Mouse (Mus musculus) central nervous system, embryonic 14 days (tissue): ENCODE measurements around the gene Fshr. TPM values are rescaled to one million over a fixed set of nuclear protein-coding genes. Genes with fewer than 3 reads are reported as not detected.

Experiments used
- polyA plus RNA-seq: library from polyadenylated mRNA; depleted of rRNA; stranded (reverse); fragments of >200 nt; gene quantifications from 2 replicates; pipeline ENCODE4 v1.2.3, GENCODE M21; 2012; rRNA removed

Fshr gene
- not detected in 2 replicates for polyA plus RNA-seq

DNA sequence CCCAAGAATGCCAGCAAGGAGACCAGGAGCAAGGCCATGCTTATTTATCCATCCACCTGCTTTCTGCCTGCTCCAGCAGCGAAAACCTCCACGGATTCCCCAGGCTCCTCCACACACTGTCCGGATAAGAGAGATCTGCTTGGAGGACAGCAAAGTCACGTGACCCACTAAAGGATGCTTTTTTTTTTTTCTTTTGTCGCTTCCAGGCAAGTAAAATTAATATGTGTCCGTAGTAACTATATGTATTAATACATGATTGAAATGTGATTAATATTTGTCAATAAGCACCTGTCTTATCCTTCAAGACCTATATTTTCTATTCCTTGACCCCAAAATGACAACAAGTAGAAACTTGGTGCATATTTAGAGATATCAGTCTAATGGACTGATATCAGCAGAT, at the start of gene Fshr:
Fshr (minus strand) TSS at position 101 of the 400 bp plus-strand sequence.

